Mouse (Mus musculus) cerebellum, postnatal 25 days (tissue): ENCODE measurements around the gene Lyrm4.

Source experiments
- DNase-seq, 2 experiments: peaks; one replicate each; pipeline ENCODE4 v3.0.0; 2021; ENCODE audit warnings: mixed read lengths in 2 of 2

Lyrm4 gene

DNA sequence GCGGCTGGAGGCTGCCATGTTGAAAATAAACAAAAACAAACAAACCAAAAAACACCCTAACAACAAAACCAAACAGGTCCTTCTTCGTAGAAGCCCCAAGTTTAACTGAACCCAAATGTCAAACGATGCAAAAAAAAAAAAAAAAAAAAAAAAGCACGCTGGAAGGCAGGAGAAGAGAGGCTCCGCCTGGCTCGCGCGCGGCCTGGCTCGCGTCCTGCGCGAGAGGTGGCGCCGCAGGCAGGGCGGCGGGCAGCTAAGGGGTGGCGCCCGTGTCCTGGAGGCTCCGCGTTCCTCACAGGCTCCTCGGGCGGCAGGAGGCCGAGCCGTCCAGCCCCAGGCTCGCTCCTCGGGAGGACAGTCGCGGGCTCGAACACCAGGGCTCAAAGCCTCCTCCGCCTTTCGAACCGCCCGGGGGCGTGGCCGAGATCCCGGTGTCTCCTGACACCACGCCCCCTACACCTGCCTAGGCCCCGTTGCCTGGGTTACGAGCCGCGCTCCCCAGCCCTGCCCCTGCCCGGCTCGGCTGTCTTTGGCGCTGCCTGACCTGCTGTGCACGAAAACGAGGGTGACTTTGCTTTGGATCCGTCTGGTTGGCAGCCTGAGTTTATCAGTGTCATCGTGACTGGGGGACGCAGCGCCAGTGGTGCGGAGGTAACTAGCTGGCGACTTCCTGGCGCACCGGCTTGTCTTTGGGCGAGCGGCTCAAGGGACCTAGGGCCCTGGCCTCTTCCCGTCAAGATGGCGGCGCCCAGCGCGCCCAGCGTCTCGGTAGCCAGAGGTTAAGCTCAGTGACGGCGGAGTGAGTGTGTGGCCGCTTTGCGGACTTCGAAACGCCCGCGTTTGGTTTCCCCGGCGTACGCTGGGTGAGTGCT, at the start of gene Lyrm4, which contains the start of gene Fars2:
Lyrm4 (minus strand) TSS at position 384 of the 872 bp plus-strand sequence.
Fars2 (plus strand) TSS at position 270 of the 872 bp plus-strand sequence.
- peak; percentile 97 to 98 for DNase-seq

GRCm38 (mm10) chr13:36163898-36164297, 46.6 kb upstream of the Lyrm4 start:
- DNase-seq = no peak

GRCm38 (mm10) chr13:36163411-36163810, 46.1 kb upstream of the Lyrm4 start:
- DNase-seq = no peak

GRCm38 (mm10) chr13:36156340-36156931, 39.1 kb upstream of the Lyrm4 start:
- peak; percentile 26 to 46 for DNase-seq

DNA sequence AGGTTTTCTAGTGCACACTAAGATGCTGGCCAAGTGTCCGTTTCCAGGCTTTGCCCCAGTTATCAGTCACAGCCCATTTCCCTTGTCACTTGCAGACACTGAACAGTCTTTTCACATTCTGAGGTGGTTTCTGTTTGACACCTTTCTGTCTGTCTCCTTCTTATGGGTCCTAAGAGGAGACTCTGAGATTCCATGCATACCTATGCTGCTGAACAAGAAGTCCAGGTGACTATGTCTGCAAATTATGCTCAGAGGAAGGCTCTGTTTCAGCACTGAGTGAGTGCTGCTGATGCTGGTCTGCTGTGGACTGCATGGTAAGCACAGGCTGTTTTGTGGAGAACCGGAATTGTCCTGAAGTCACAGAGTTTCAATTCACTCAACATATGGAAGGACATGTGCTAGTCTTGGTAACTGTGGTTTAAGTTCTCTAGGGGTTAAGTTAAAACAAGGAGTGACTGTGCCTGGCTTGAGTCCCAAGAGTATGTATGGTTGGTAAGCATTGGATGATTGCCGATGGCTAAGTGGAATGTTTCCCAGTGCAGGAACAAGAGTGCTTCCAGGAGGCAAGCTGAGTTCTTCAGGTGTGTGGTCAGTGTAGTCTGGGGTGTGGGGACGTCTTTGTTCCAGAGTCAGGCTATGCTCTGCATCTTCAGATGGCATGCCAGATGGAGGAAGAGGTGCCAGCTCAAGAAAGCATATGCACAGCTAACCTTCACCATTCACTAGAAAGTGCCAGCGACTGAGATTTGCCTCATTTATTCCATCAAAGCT, 35.6 kb upstream of the Lyrm4 start:
- peak; percentile 48 to 61 for DNase-seq

- DNase-seq = no peak
Observed at GRCm38 (mm10) chr13:36150272-36150671, 32.9 kb upstream of the Lyrm4 start.

GRCm38 (mm10) chr13:36149175-36149939, 32.0 kb upstream of the Lyrm4 start:
- DNase-seq = peak; percentile 41 to 47

DNA sequence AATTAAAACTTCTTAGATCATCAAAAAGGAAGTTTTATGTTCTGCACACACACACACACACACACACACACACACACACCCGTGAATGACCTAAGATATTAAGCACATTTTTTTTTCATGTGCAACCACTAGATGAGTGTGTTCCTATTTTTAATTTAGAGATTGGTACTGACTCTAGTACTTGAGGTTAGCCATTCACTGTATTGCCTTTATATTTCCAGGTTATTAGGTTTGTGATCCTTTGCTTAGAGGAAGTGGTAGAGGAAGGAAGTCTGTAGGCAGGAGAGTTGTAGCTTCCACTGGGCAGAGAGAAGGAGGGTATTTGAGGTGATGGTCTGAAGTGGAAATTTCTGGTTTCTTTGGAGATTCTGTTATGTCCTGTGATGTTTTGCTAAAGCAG, 28.3 kb upstream of the Lyrm4 start:
- DNase-seq = no peak

- DNase-seq = no peak
Observed at GRCm38 (mm10) chr13:36140247-36141016, 23.1 kb upstream of the Lyrm4 start.

- no peak for DNase-seq
Observed at GRCm38 (mm10) chr13:36139703-36140102, 22.4 kb upstream of the Lyrm4 start.

- DNase-seq = no peak
Observed at GRCm38 (mm10) chr13:36131992-36132649, 14.8 kb upstream of the Lyrm4 start.

DNA sequence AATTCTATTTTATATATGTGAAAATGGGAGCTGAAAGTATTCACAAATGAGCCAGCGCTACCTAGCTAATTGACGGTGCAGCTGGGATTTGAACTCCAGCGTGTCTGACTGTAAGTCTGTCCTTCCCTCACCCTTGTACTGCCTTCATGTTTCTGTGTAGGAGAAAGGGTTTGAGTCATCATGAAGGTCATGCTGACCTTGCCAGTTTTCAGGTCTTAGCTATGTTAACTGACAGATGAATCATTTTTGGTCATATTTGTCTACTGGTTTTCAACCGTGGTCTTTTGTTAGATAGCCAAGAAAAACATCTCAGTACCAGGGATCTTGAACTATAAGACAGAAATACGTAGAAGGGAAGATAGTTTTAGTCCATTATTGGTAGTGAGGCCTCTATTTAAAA, 14.1 kb upstream of the Lyrm4 start:
- no peak for DNase-seq

- peak; percentile 55 to 64 for DNase-seq
Observed at GRCm38 (mm10) chr13:36129360-36130054, 12.2 kb upstream of the Lyrm4 start.

- no peak for DNase-seq
Observed at GRCm38 (mm10) chr13:36120606-36121005, 3.3 kb upstream of the Lyrm4 start.

GRCm38 (mm10) chr13:36119684-36120083, 2.4 kb upstream of the Lyrm4 start:
- DNase-seq = no peak

GRCm38 (mm10) chr13:36116520-36117142, 695 bp downstream of the Lyrm4 start:
- peak; percentile 53 to 62 for DNase-seq

DNA sequence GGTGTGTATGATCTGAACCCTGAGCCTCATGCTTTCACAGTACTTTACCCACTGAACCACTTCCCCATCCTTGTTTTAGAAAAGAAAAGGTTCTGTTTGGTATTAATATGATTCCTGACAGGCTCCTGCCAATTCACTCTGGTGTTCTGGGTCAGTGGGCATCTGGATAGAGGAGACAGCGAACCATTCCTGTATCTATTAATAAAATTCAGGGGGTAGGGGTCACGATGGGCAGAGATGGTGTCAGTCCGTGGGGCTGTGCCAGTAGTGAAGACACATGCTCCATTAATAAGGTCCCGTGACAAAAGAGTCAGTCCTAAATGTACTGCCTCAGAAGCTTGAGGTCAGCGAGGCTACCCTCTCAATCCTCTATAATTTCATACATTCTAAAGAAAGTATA, 4.1 kb downstream of the Lyrm4 start:
- DNase-seq = no peak

GRCm38 (mm10) chr13:36111331-36111730, 6.0 kb downstream of the Lyrm4 start:
- DNase-seq = no peak

- DNase-seq = no peak
Observed at GRCm38 (mm10) chr13:36108528-36108927, 8.8 kb downstream of the Lyrm4 start.

DNA sequence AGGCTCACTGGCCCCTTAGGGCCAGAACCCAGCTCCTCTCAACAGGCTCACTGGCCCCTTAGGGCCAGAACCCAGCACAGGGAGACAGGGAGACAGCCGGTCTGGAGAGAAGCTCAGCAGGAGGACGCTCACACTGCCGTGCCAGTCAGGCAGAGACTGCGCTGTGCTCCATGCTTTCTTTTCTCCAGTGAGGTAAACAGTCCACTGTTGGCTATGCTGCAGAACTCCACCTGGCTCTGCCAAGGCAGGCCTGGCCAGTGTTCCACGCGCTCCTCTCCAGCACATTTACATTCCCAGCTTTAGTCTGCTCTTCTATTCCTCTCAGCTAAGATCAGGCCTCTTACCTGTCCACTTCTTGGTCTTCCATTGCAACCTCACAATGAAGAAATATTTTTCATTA, 11.7 kb downstream of the Lyrm4 start:
- DNase-seq = peak; percentile 73 to 76
